Mouse (Mus musculus) hindbrain, embryonic 14.5 days (tissue): ENCODE measurements around the gene Prtg. TPM values are rescaled to one million over a fixed set of nuclear protein-coding genes. Genes with fewer than 3 reads are reported as not detected.

Experiments used
- ATAC-seq: fragments of 200-750 bp; cut with Nextera tagmentation; 2 replicates; pipeline ENCODE4 v1.8.0; 2017; ENCODE audit warnings: moderate number of reproducible peaks, mild to moderate bottlenecking, moderate TSS enrichment, moderate library complexity; ENCODE audit not compliant: low FRiP score
- DNase-seq: peaks from one replicate; pipeline ENCODE4 v3.0.0-alpha.2; 2015; ENCODE audit warnings: low spot score
- H3K27ac ChIP-seq: fragments of 300-500 bp; sonication (generic); 2 replicates; pipeline ENCODE4 v1.5.1; 2014; ENCODE audit warnings: mild to moderate bottlenecking, moderate library complexity
- H3K27me3 ChIP-seq: fragments of 300-500 bp; sonication (generic); 2 replicates; pipeline ENCODE4 v1.6.1; 2014; ENCODE audit warnings: mild to moderate bottlenecking, low read length, mixed read lengths; ENCODE audit not compliant: control insufficient read depth, insufficient read depth
- H3K36me3 ChIP-seq: fragments of 300-500 bp; sonication (generic); replicated peaks from 2 replicates; pipeline ENCODE4 v1.6.1; 2014; ENCODE audit not compliant: control insufficient read depth, insufficient read depth
- H3K4me1 ChIP-seq: fragments of 300-500 bp; sonication (generic); replicated peaks from 2 replicates; pipeline ENCODE4 v1.6.1; 2014; ENCODE audit warnings: antibody characterized with exemption, low read length, mixed read lengths; ENCODE audit not compliant: control insufficient read depth, insufficient read depth
- H3K4me2 ChIP-seq: fragments of 300-500 bp; sonication (generic); replicated peaks from 2 replicates; pipeline ENCODE4 v1.6.1; 2014; ENCODE audit warnings: mild to moderate bottlenecking, moderate library complexity
- H3K4me3 ChIP-seq: fragments of 300-500 bp; sonication (generic); replicated peaks from 2 replicates; pipeline ENCODE4 v1.5.1; 2014; ENCODE audit warnings: mild to moderate bottlenecking, low read length
- H3K9ac ChIP-seq: fragments of 300-500 bp; sonication (generic); 2 replicates; pipeline ENCODE4 v1.6.1; 2014
- H3K9me3 ChIP-seq: fragments of 300-500 bp; sonication (generic); 2 replicates; pipeline ENCODE4 v1.6.1; 2016; ENCODE audit warnings: low read length; ENCODE audit not compliant: control insufficient read depth
- WGBS: fragments of 180-500 bp; shearing (Covaris S2); extraction: QIAGEN DNeasy Blood & Tissue Kit; methylation state at CpG from one replicate; pipeline ENCODE4 v1.1.7; 2014; 5-methylcytosine and 5-hydroxymethylcytosine counted together
- polyA plus RNA-seq: library from polyadenylated mRNA; unstranded; fragments of >200 nt; fragmentation: Nextera tagmentation; extraction: Ambion mirVana; gene quantifications from 2 replicates; pipeline ENCODE4 v1.2.1, GENCODE M21; 2014

The Prtg gene
- polyA plus RNA-seq, 1 experiment from 2014 or later: 0.98 TPM

GRCm38 (mm10) chr9:72806146-72806545, 528 bp upstream of the Prtg start:
- Histone ChIP-seq H3K27ac (no peak overlapping the region), H3K9me3 (no peaks in the 10 kb centered on the region), H3K4me3 (peak overlapping the region; percentile 82; the same call in 1 of the 2 replicates), H3K36me3 (no peaks in the 10 kb centered on the region), H3K27me3 (0 out of 2 replicates have a peak, but pooled peaks cover 6% of the 10 kb centered on the region), H3K4me2 (peak overlapping the region; percentile 99), H3K9ac (peak overlapping the region; percentile 82; the same call in 1 of the 2 replicates), H3K4me1 (peaks cover 15% of the 10 kb centered on the region)
- ATAC-seq: no peak
- WGBS: 3% methylated on average over 14 of the region's 14 CpGs
- no peak for DNase-seq

GRCm38 (mm10) chr9:72807420-72808005, 839 bp downstream of the Prtg start:
- peak overlapping the region; percentile 75 for H3K27ac ChIP-seq
- ATAC-seq (peak; percentile 88), DNase-seq (peak; percentile 63)
- no peaks in the 10 kb centered on the region for H3K9me3 ChIP-seq
- H3K36me3 ChIP-seq: no peaks in the 10 kb centered on the region
- H3K27me3 ChIP-seq: 0 out of 2 replicates have a peak, but pooled peaks cover 6% of the 10 kb centered on the region
- H3K4me2 ChIP-seq: peak overlapping the region; percentile 99
- H3K4me1 ChIP-seq: peaks cover 16% of the 10 kb centered on the region
- H3K4me3 ChIP-seq: peak overlapping the region; percentile 82
- under 1% methylated on average over 52 of the region's 52 CpGs for WGBS
- H3K9ac ChIP-seq: peak overlapping the region; percentile 82

- WGBS: 0% methylated on average over 6 of the region's 6 CpGs
- Histone ChIP-seq H3K9me3 (no peaks in the 10 kb centered on the region), H3K4me3 (peak overlapping the region; percentile 82), H3K4me2 (peak overlapping the region; percentile 99), H3K4me1 (peaks cover 21% of the 10 kb centered on the region), H3K27ac (no peak overlapping the region), H3K9ac (peak overlapping the region; percentile 82; the same call in 1 of the 2 replicates), H3K36me3 (no peaks in the 10 kb centered on the region), H3K27me3 (0 out of 2 replicates have a peak, but pooled peaks cover 6% of the 10 kb centered on the region)
- DNase-seq (no peak), ATAC-seq (no peak)
Observed at GRCm38 (mm10) chr9:72808176-72808575, 1.5 kb downstream of the Prtg start.

- Histone ChIP-seq H3K9me3 (no peaks in the 10 kb centered on the region), H3K27ac (no peak overlapping the region), H3K4me1 (peaks cover 21% of the 10 kb centered on the region), H3K4me3 (no peak overlapping the region), H3K9ac (no peak overlapping the region), H3K4me2 (peak overlapping the region; percentile 99), H3K27me3 (0 out of 2 replicates have a peak, but pooled peaks cover 6% of the 10 kb centered on the region), H3K36me3 (no peaks in the 10 kb centered on the region)
- ATAC-seq (no peak), DNase-seq (no peak)
- 5% methylated on average over 3 of the region's 3 CpGs for WGBS
Observed at GRCm38 (mm10) chr9:72808586-72808985, 1.9 kb downstream of the Prtg start.

GRCm38 (mm10) chr9:72809077-72809476, 2.4 kb downstream of the Prtg start:
- no peak for DNase-seq
- WGBS: 42% methylated on average over 2 of the region's 2 CpGs
- Histone ChIP-seq H3K4me3 (no peak overlapping the region), H3K27me3 (0 out of 2 replicates have a peak, but pooled peaks cover 6% of the 10 kb centered on the region), H3K9ac (no peak overlapping the region), H3K4me1 (peaks cover 21% of the 10 kb centered on the region), H3K27ac (no peak overlapping the region), H3K4me2 (no peak overlapping the region), H3K9me3 (no peaks in the 10 kb centered on the region), H3K36me3 (no peaks in the 10 kb centered on the region)
- ATAC-seq: no peak

GRCm38 (mm10) chr9:72810607-72811006, 3.9 kb downstream of the Prtg start:
- DNase-seq (no peak), ATAC-seq (no peak)
- 0 out of 2 replicates have a peak, but pooled peaks cover 6% of the 10 kb centered on the region for H3K27me3 ChIP-seq
- H3K4me1 ChIP-seq: peaks cover 21% of the 10 kb centered on the region
- WGBS: 58% methylated on average over 5 of the region's 5 CpGs
- no peaks in the 10 kb centered on the region for H3K9me3 ChIP-seq
- no peak overlapping the region for H3K4me2 ChIP-seq
- no peak overlapping the region for H3K4me3 ChIP-seq
- no peaks in the 10 kb centered on the region for H3K36me3 ChIP-seq
- no peak overlapping the region for H3K9ac ChIP-seq
- H3K27ac ChIP-seq: no peak overlapping the region

GRCm38 (mm10) chr9:72812091-72812490, 5.4 kb downstream of the Prtg start:
- no peaks in the 10 kb centered on the region for H3K36me3 ChIP-seq
- no peak overlapping the region for H3K4me2 ChIP-seq
- no peak overlapping the region for H3K4me3 ChIP-seq
- DNase-seq (no peak), ATAC-seq (no peak)
- H3K9me3 ChIP-seq: no peaks in the 10 kb centered on the region
- H3K9ac ChIP-seq: no peak overlapping the region
- 28% methylated on average over 7 of the region's 7 CpGs for WGBS
- H3K4me1 ChIP-seq: peaks cover 13% of the 10 kb centered on the region
- H3K27me3 ChIP-seq: 0 out of 2 replicates have a peak, but pooled peaks cover 6% of the 10 kb centered on the region
- H3K27ac ChIP-seq: no peak overlapping the region

- Histone ChIP-seq H3K27me3 (0 out of 2 replicates have a peak, but pooled peaks cover 6% of the 10 kb centered on the region), H3K9me3 (no peaks in the 10 kb centered on the region), H3K4me1 (peaks cover 8% of the 10 kb centered on the region), H3K4me3 (no peak overlapping the region), H3K36me3 (no peaks in the 10 kb centered on the region), H3K4me2 (peak overlapping the region; percentile 13; the same call in 1 of the 2 replicates), H3K9ac (no peak overlapping the region), H3K27ac (no peak overlapping the region)
- WGBS: 14% methylated on average over 18 of the region's 18 CpGs
- DNase-seq (no peak), ATAC-seq (no peak)
Observed at GRCm38 (mm10) chr9:72812594-72813570, 6.2 kb downstream of the Prtg start.

GRCm38 (mm10) chr9:72825511-72825910, 18.8 kb downstream of the Prtg start:
- Histone ChIP-seq H3K4me2 (no peak overlapping the region), H3K4me3 (no peak overlapping the region), H3K36me3 (no peaks in the 10 kb centered on the region), H3K4me1 (no peaks in the 10 kb centered on the region; the same call in 1 of the 2 replicates), H3K27me3 (no peaks in the 10 kb centered on the region), H3K9me3 (no peaks in the 10 kb centered on the region), H3K27ac (no peak overlapping the region), H3K9ac (no peak overlapping the region)
- WGBS: 8% methylated on average over 4 of the region's 4 CpGs
- no peak for DNase-seq
- no peak for ATAC-seq
